In the genomic region with DNA sequence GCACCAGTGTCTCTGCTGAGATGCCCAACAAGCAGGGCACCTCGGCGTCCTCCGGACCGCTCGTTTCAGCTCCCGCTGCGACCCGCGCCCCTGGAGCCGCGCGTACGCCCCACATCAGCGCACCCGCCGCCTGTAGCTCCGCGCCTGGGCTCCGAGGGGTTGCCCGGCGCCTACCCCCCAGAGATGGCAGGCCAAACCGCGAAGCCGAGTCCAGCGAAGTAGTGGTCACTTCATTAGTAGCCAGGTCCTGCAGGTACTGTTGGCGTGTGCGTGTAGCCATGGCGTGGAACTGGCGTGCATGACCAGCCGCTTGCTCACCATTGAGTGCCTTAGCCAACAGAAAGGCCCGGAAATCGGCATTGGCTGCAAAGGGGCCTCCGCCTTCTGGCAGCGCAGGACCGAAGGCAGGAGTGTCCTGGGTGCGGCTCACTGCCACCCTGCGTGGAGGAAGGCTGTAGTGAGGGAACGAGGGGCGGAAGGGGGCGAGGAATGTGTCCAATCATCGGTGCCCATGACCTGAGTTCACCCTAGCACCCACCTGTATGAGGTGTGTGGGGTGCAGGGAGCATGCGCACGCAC, we compare ENCODE assay signal across 9 mouse cellular contexts. TPM values are rescaled to one million over a fixed set of nuclear protein-coding genes. Genes with fewer than 3 reads are reported as not detected.
DNase-seq lines count a peak whose midpoint lies in the region; ATAC-seq and TF ChIP-seq lines count a peak whose summit lies in the region.
"Had no signal": no experiment of that assay in that cellular context is flagged by ENCODE, and none has a peak within 500 bp of the region (broad histone marks: within the 10 kb centered on the region; RNA-seq: fewer than 3 reads in every experiment).

No protein-coding gene starts in this region.

- TF ChIP-seq POLR2A in heart, adult 2 months (IDR thresholded peaks at IDR 0.05; ENCODE audit: insufficient read depth, low read depth, low read length), result no peak
- TF ChIP-seq POLR2A in cortical plate, adult 2 months (IDR thresholded peaks at IDR 0.05; ENCODE audit: extremely low read depth, insufficient read depth, low read length), result no peak
- no peak for TF ChIP-seq POLR2A in lung, adult 2 months (IDR thresholded peaks at IDR 0.05; ENCODE audit: borderline replicate concordance, extremely low read depth, low read depth, low read length)

- peak overlapping the region; percentile 68 for H3K9ac ChIP-seq in heart, embryonic 13.5 days
- H3K9ac ChIP-seq in heart, adult 2 months (ENCODE audit: low read depth, low read length), result no peak overlapping the region
- H3K9ac ChIP-seq in hindbrain, embryonic 13.5 days, result peak overlapping the region; percentile 63
- peak overlapping the region; percentile 57 for H3K9ac ChIP-seq in midbrain, embryonic 13.5 days (replicated peaks)

- no peaks in the 10 kb centered on the region for H3K79me2 ChIP-seq in heart, adult 2 months (replicated peaks; ENCODE audit: control insufficient read depth, insufficient read depth, low read length)

- H3K36me3 ChIP-seq in heart, embryonic 13.5 days, result peaks cover 94% of the 10 kb centered on the region
- no peaks in the 10 kb centered on the region for H3K36me3 ChIP-seq in heart, adult 2 months (ENCODE audit: control insufficient read depth, insufficient read depth, low read length)
- 0 out of 2 replicates have a peak, but pooled peaks cover 5% of the 10 kb centered on the region for H3K36me3 ChIP-seq in hindbrain, embryonic 13.5 days
- peaks cover 17% of the 10 kb centered on the region; the same call in 1 of the 2 replicates for H3K36me3 ChIP-seq in midbrain, embryonic 13.5 days

- WGBS in heart, embryonic 13.5 days, result 24% methylated on average over 43 of the region's 43 CpGs
- 58% methylated on average over 43 of the region's 43 CpGs for WGBS in heart, adult 2 months
- WGBS in hindbrain, embryonic 13.5 days, result 9% methylated on average over 43 of the region's 43 CpGs
- WGBS in midbrain, embryonic 13.5 days, result 5% methylated on average over 43 of the region's 43 CpGs
- WGBS in lung, adult 2 months, result 60% methylated on average over 43 of the region's 43 CpGs

- peaks cover 15% of the 10 kb centered on the region for H3K4me1 ChIP-seq in heart, embryonic 13.5 days
- no peaks in the 10 kb centered on the region for H3K4me1 ChIP-seq in heart, adult 2 months (ENCODE audit: control insufficient read depth, insufficient read depth, low read length)
- H3K4me1 ChIP-seq in cortical plate, adult 2 months (ENCODE audit: control insufficient read depth, insufficient read depth, low read length), result no peaks in the 10 kb centered on the region
- peaks cover 16% of the 10 kb centered on the region for H3K4me1 ChIP-seq in hindbrain, embryonic 13.5 days (replicated peaks)
- peaks cover 15% of the 10 kb centered on the region for H3K4me1 ChIP-seq in midbrain, embryonic 13.5 days (replicated peaks)
- H3K4me1 ChIP-seq in lung, adult 2 months (ENCODE audit: control insufficient read depth, insufficient read depth, low read length), result no peaks in the 10 kb centered on the region

- DNase-seq in heart, adult 2 months, result no peak
- no peak for DNase-seq in right cerebral cortex, adult 18-20 months
- no peak for DNase-seq in cerebellum, postnatal 14 days
- DNase-seq in lung, adult 2 months, result no peak

- no peak for TF ChIP-seq EP300 in heart, adult 2 months (IDR thresholded peaks at IDR 0.05; ENCODE audit: insufficient read depth, low read depth, low read length)

- H3K27me3 ChIP-seq in heart, embryonic 13.5 days (replicated peaks), result peaks cover 30% of the 10 kb centered on the region
- peaks cover 2% of the 10 kb centered on the region; the same call in 1 of the 2 replicates for H3K27me3 ChIP-seq in heart, adult 2 months (ENCODE audit: control insufficient read depth, insufficient read depth, low read length)
- peaks cover 42% of the 10 kb centered on the region for H3K27me3 ChIP-seq in hindbrain, embryonic 13.5 days
- H3K27me3 ChIP-seq in midbrain, embryonic 13.5 days, result peaks cover 48% of the 10 kb centered on the region
- H3K27me3 ChIP-seq: CH12.LX had no signal

- H3K4me2 ChIP-seq in heart, embryonic 13.5 days, result peak overlapping the region; percentile 80
- peak overlapping the region; percentile 59 for H3K4me2 ChIP-seq in hindbrain, embryonic 13.5 days
- peak overlapping the region; percentile 70 for H3K4me2 ChIP-seq in midbrain, embryonic 13.5 days (replicated peaks)

- intact Hi-C loops in heart, adult 2 months (cut with DNase I), result no loop called here

- no peak overlapping the region for H3K27ac ChIP-seq in heart, embryonic 13.5 days (replicated peaks)
- no peak overlapping the region for H3K27ac ChIP-seq in heart, adult 2 months
- H3K27ac ChIP-seq in cortical plate, adult 2 months (ENCODE audit: insufficient read depth, low read length), result no peak overlapping the region
- no peak overlapping the region for H3K27ac ChIP-seq in hindbrain, embryonic 13.5 days
- no peak overlapping the region for H3K27ac ChIP-seq in midbrain, embryonic 13.5 days

- ATAC-seq in heart, embryonic 13.5 days (ENCODE audit: extremely low read depth, insufficient number of reproducible peaks, low FRiP score, low TSS enrichment), result no peak
- ATAC-seq in hindbrain, embryonic 13.5 days (ENCODE audit: low FRiP score), result 0 out of 2 replicates have a peak, but pooled peaks have one; percentile 25
- ATAC-seq in midbrain, embryonic 13.5 days, result peak; percentile 32; the same call in 1 of the 2 replicates

- H3K4me3 ChIP-seq in heart, embryonic 13.5 days, result peak overlapping the region; percentile 50
- no peak overlapping the region for H3K4me3 ChIP-seq in heart, adult 2 months
- peak overlapping the region; percentile 47; the same call in 1 of the 2 replicates for H3K4me3 ChIP-seq in cortical plate, adult 2 months (ENCODE audit: insufficient read depth, low read length)
- peak overlapping the region; percentile 41 for H3K4me3 ChIP-seq in hindbrain, embryonic 13.5 days
- peak overlapping the region; percentile 42 for H3K4me3 ChIP-seq in midbrain, embryonic 13.5 days (replicated peaks)
- no peak overlapping the region for H3K4me3 ChIP-seq in lung, adult 2 months (replicated peaks; ENCODE audit: extremely low read depth, low read depth, low read length)

- no peaks in the 10 kb centered on the region for H3K9me3 ChIP-seq in heart, embryonic 13.5 days
- no peaks in the 10 kb centered on the region for H3K9me3 ChIP-seq in hindbrain, embryonic 13.5 days
- H3K9me3 ChIP-seq in midbrain, embryonic 13.5 days, result no peaks in the 10 kb centered on the region

- TF ChIP-seq CTCF in heart, adult 2 months (IDR thresholded peaks at IDR 0.05), result no peak
- no peak for TF ChIP-seq CTCF in cortical plate, adult 2 months (IDR thresholded peaks at IDR 0.05; ENCODE audit: extremely low read depth, insufficient read depth, low read length)
- TF ChIP-seq CTCF in lung, adult 2 months (IDR thresholded peaks at IDR 0.05; ENCODE audit: insufficient read depth, low read length), result no peak

RNA-seq across cellular contexts. Expression of a gene that starts 8.7 kb away (rescaled TPM):
- polyA plus RNA-seq in heart, embryonic 13.5 days (2015; fragmentation: Nextera tagmentation; extraction: Ambion mirVana), result 21.9 and 23.2 TPM in 2 replicates
- total RNA-seq in heart, adult 2 months (2021), result 10 to 100 TPM; 19.9 to 23.5 TPM
- polyA plus RNA-seq in heart, adult 2 months (2012; rRNA removed), result 37.7 and 39.9 TPM in 2 replicates
- 16.9 and 17.7 TPM in 2 replicates for polyA plus RNA-seq in cortical plate, adult 2 months (2012; rRNA removed)
- 15.0 and 15.4 TPM in 2 replicates for polyA plus RNA-seq in hindbrain, embryonic 13.5 days (2015; fragmentation: Nextera tagmentation; extraction: Ambion mirVana)
- 10.8 and 14.1 TPM in 2 replicates for polyA plus RNA-seq in midbrain, embryonic 13.5 days (2015; fragmentation: Nextera tagmentation; extraction: Ambion mirVana)
- polyA plus RNA-seq in lung, adult 2 months (2012; rRNA removed), result 163 and 214 TPM in 2 replicates

RNA-seq across cellular contexts. Expression of a gene that starts 17.5 kb away (rescaled TPM):
- 35.9 and 37.4 TPM in 2 replicates for polyA plus RNA-seq in heart, embryonic 13.5 days (2015; fragmentation: Nextera tagmentation; extraction: Ambion mirVana)
- 10 to 100 TPM; 26.8 to 32.5 TPM for total RNA-seq in heart, adult 2 months (2021)
- polyA plus RNA-seq in heart, adult 2 months (2012; rRNA removed), result 39.8 and 57.2 TPM in 2 replicates
- 30.9 and 32.5 TPM in 2 replicates for polyA plus RNA-seq in cortical plate, adult 2 months (2012; rRNA removed)
- 30.1 and 35.2 TPM in 2 replicates for polyA plus RNA-seq in hindbrain, embryonic 13.5 days (2015; fragmentation: Nextera tagmentation; extraction: Ambion mirVana)
- 30.9 and 35.4 TPM in 2 replicates for polyA plus RNA-seq in midbrain, embryonic 13.5 days (2015; fragmentation: Nextera tagmentation; extraction: Ambion mirVana)
- polyA plus RNA-seq in lung, adult 2 months (2012; rRNA removed), result 118 and 120 TPM in 2 replicates

RNA-seq across cellular contexts. Expression of a gene that starts 33.7 kb away (rescaled TPM):
- polyA plus RNA-seq in heart, embryonic 13.5 days (2015; fragmentation: Nextera tagmentation; extraction: Ambion mirVana), result 23.2 and 24.0 TPM in 2 replicates
- 10 to 100 TPM; 20.8 to 23.2 TPM for total RNA-seq in heart, adult 2 months (2021)
- polyA plus RNA-seq in heart, adult 2 months (2012; rRNA removed), result 31.5 and 31.9 TPM in 2 replicates
- 21.1 and 23.1 TPM in 2 replicates for polyA plus RNA-seq in cortical plate, adult 2 months (2012; rRNA removed)
- polyA plus RNA-seq in hindbrain, embryonic 13.5 days (2015; fragmentation: Nextera tagmentation; extraction: Ambion mirVana), result 11.6 and 14.4 TPM in 2 replicates
- polyA plus RNA-seq in midbrain, embryonic 13.5 days (2015; fragmentation: Nextera tagmentation; extraction: Ambion mirVana), result 11.4 and 15.1 TPM in 2 replicates
- polyA plus RNA-seq in lung, adult 2 months (2012; rRNA removed), result 141 and 162 TPM in 2 replicates

RNA-seq across cellular contexts. Expression of a gene that starts 33.9 kb away (rescaled TPM):
- polyA plus RNA-seq in heart, embryonic 13.5 days (2015; fragmentation: Nextera tagmentation; extraction: Ambion mirVana), result 13.6 and 14.9 TPM in 2 replicates
- total RNA-seq in heart, adult 2 months (2021), result 10 to 100 TPM; 17.5 to 18.6 TPM
- polyA plus RNA-seq in heart, adult 2 months (2012; rRNA removed), result 33.6 and 40.1 TPM in 2 replicates
- 59.9 and 60.8 TPM in 2 replicates for polyA plus RNA-seq in cortical plate, adult 2 months (2012; rRNA removed)
- 21.3 and 24.4 TPM in 2 replicates for polyA plus RNA-seq in hindbrain, embryonic 13.5 days (2015; fragmentation: Nextera tagmentation; extraction: Ambion mirVana)
- polyA plus RNA-seq in midbrain, embryonic 13.5 days (2015; fragmentation: Nextera tagmentation; extraction: Ambion mirVana), result 25.6 and 29.1 TPM in 2 replicates
- polyA plus RNA-seq in lung, adult 2 months (2012; rRNA removed), result 156 and 166 TPM in 2 replicates

RNA-seq across cellular contexts. Expression of a gene that starts 44.8 kb away (rescaled TPM):
- polyA plus RNA-seq in heart, embryonic 13.5 days (2015; fragmentation: Nextera tagmentation; extraction: Ambion mirVana), result 31.0 and 31.5 TPM in 2 replicates
- total RNA-seq in heart, adult 2 months (2021), result 10 to 100 TPM; 27.0 to 27.5 TPM
- 36.1 and 56.9 TPM in 2 replicates for polyA plus RNA-seq in heart, adult 2 months (2012; rRNA removed)
- polyA plus RNA-seq in cortical plate, adult 2 months (2012; rRNA removed), result 111 and 115 TPM in 2 replicates
- polyA plus RNA-seq in hindbrain, embryonic 13.5 days (2015; fragmentation: Nextera tagmentation; extraction: Ambion mirVana), result 77.2 and 79.7 TPM in 2 replicates
- polyA plus RNA-seq in midbrain, embryonic 13.5 days (2015; fragmentation: Nextera tagmentation; extraction: Ambion mirVana), result 82.3 and 89.3 TPM in 2 replicates
- polyA plus RNA-seq in lung, adult 2 months (2012; rRNA removed), result 72.5 and 75.7 TPM in 2 replicates

Comparison
In these comparisons a context has a peak if more than half of its experiments do, and no peak if none do; other contexts are left out.
1. H3K4me3 ChIP-seq: peak in heart, embryonic 13.5 days (single experiment), cortical plate, adult 2 months (single experiment), hindbrain, embryonic 13.5 days (single experiment) and midbrain, embryonic 13.5 days (single experiment); none in heart, adult 2 months (single experiment) and lung, adult 2 months (single experiment).
2. Peak in every context shown above with its lines, with median percentiles within 50 percentile points of each other: H3K4me2 ChIP-seq.